Mouse (Mus musculus) adrenal gland, adult (tissue): ENCODE data around the gene Prr19.

ENCODE experiments used
- DNase-seq, 2 experiments: peaks; one replicate each; pipeline ENCODE4 v3.0.0; 2022 to 2023; ENCODE audit warnings: low spot score in 1 of 2; ENCODE audit not compliant: inconsistent age in 2 of 2

Gene Prr19

GRCm38 (mm10) chr7:25301063-25301462 is at the start of gene Prr19:
Prr19 (plus strand) TSS chr7:25301411.
- no peak for DNase-seq

DNA sequence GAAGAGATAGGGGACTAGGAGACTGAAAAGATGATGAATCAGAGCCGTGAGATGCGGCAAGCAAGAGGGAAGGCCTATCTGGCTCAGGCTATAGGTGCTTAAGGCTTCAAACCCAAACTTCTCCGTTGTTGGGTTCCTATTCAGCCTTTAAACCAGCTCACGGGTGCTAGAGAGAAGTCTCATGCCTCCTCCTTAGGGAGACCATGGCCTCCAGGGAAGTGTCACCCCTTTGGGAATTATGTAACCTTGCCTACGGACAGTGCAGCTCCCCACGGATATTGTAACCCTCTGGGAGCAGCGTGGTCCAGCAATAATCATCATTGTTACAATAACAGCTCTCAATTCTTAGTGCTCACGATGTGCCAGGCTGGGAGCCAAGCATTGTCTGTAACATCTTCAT is 49.4 kb upstream of the Prr19 start:
- peak in 1 of 2 experiments; percentile 40 for DNase-seq

- DNase-seq = no peak
These were observed 39.3 kb upstream of the Prr19 start for GRCm38 (mm10) chr7:25261896-25262295.

GRCm38 (mm10) chr7:25263968-25264870 is 37.0 kb upstream of the Prr19 start:
- peak in 1 of 2 experiments; percentile 29 for DNase-seq

DNA sequence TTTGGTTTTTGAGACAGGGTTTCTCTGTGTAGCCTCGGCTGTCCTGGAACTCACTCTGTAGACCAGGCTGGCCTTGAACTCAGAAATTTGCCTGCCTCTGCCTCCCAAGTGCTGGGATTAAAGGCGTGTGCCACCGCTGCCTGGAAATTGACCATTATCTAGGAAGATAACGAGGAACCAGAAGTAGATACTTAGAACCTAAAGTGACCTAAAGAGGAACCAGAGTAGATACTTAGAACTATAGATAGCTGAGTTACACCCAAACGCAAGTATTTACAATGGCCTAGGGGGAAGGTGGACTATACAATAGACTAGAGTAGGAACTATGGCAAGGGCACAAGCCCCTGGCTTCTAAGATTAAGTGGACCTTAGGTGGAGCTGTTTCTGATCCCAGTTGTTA is 35.5 kb upstream of the Prr19 start:
- DNase-seq = peak in 1 of 2 experiments; percentile 32

DNA sequence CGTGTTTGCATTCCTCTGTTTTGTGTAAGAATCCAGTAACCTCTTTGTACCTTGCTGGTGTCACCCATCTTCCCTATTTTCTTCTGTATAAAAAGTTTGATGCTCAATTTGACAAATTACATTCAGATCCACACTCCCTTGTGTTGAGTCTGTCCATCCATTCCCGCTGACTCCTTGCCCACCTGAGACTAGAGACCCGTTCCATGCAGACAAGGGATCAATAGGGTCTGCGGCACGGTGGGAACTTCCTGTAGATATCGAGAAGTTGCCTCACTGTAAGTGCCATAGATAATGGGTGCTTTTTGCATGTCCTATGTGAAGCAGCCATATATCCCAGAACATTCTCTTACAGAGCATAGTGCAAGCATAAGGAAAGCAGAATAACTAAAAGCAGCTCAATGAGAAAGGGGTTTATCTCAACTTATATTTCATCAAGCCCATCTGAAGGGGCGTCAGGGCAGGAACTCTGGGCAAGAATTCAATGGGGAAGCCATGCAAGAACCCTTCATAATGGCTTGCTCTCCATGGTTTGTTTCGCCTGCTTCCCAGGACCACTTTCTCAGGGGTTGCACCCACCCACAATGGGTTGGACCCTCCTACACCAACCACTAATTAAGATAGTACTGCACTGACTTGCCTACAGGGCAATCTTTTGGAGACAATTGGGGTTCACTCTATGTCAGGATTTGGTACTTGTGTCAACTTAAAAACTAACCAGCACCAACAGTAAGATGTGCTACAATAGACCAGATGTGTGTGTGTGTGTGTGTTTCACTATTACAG is 34.8 kb upstream of the Prr19 start:
- peak; percentile 19 to 46 for DNase-seq

GRCm38 (mm10) chr7:25267301-25267750 is 33.9 kb upstream of the Prr19 start, which contains the start of gene Cic:
Cic (plus strand) TSS chr7:25267704.
- peak; percentile 99 to 100 for DNase-seq

GRCm38 (mm10) chr7:25267751-25268463 is 33.3 kb upstream of the Prr19 start:
- DNase-seq = peak; percentile 99

DNA sequence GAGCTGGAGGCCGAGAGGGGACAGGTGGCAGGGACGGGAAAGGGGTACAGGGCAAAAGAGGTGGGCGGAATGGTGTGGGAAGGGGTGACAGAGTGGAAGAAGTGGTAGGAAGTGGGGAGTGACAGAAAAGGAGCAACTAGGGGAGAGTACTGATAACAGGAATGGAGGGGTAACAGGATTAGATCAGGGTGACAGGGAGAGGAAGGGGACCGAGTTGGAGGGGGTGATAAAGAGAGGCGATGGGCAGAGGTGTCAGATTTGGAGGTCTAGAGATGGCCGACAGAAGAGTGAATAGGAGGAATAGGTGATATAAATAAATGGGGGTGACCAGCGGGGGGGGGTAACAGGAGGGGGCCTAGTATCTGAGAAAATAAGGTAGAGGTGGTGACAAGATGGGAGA is 32.6 kb upstream of the Prr19 start:
- DNase-seq = no peak

GRCm38 (mm10) chr7:25269029-25269428 is 32.2 kb upstream of the Prr19 start:
- peak; percentile 39 to 73 for DNase-seq

- DNase-seq = peak in 1 of 2 experiments; percentile 58
These were observed 31.5 kb upstream of the Prr19 start for GRCm38 (mm10) chr7:25269545-25270271.

DNA sequence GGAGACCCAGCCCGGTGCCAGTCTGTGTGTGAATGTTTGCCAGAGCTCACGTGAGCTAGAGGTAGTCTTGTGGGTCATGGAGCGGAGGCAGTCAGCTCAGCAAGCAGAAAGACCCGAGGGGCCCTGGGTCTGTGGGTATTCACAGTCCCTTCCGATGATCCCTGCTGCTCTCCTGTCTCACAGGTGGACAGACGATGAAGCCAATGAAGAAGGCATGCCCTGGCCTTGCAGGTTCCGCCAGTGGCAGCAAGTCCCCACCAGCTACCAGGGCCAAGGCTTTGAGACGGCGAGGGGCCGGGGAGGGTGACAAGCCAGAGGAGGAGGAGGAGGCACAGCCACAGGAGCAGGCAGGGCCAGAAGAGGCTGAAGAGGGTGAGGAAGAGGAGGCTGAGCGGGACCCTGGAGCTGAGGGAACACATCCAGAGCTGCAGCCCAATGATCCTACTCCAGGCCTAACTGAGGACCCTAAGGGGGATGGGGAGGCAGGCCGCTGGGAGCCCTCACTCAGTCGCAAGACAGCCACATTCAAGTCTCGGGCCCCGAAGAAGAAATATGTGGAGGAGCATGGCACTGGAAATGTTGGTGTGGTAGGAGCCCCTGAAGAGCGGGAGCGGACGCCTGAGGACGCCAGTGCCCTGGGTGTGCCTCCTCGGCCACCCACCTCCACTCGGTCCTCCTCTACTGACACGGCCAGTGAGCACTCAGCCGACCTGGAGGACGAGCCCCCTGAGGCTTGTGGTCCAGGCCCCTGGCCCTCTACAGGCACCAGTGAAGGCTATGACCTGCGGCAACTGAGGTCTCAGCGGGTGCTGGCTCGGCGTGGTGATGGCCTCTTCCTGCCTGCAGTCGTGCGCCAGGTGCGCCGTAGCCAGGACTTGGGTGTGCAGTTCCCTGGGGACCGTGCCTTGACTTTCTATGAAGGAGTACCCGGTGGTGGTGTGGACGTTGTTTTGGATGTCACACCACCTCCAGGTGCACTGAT is 30.3 kb upstream of the Prr19 start:
- DNase-seq = peak; percentile 27 to 42

GRCm38 (mm10) chr7:25271651-25272444 is 29.4 kb upstream of the Prr19 start:
- peak in 1 of 2 experiments; percentile 44 for DNase-seq

GRCm38 (mm10) chr7:25272445-25273258 is 28.6 kb upstream of the Prr19 start:
- DNase-seq = peak in 1 of 2 experiments; percentile 24

- peak in 1 of 2 experiments; percentile 42 for DNase-seq
These were observed 27.7 kb upstream of the Prr19 start for GRCm38 (mm10) chr7:25273259-25274241.

- peak in 1 of 2 experiments; percentile 44 for DNase-seq
These were observed 26.6 kb upstream of the Prr19 start for GRCm38 (mm10) chr7:25274571-25274970.
